Mouse (Mus musculus): ENCODE results near the gene Zfp664.

- TF ChIP-seq SRF (IDR thresholded peaks at IDR 0.05; ENCODE audit: control insufficient read depth, insufficient read length, low read depth) (no peak), POLR2A (IDR thresholded peaks at IDR 0.05; ENCODE audit: insufficient read length, low read depth) (no peak), E2F4 (IDR thresholded peaks at IDR 0.05; ENCODE audit: insufficient read depth) (no peak), USF1 (IDR thresholded peaks at IDR 0.05; ENCODE audit: low read depth) (no peak)
These were observed 1.0 kb upstream of the Zfp664 start for GRCm38 (mm10) chr5:124861463-124861862.
